8 mouse cellular contexts compared by ENCODE assay signal in the genomic region with DNA sequence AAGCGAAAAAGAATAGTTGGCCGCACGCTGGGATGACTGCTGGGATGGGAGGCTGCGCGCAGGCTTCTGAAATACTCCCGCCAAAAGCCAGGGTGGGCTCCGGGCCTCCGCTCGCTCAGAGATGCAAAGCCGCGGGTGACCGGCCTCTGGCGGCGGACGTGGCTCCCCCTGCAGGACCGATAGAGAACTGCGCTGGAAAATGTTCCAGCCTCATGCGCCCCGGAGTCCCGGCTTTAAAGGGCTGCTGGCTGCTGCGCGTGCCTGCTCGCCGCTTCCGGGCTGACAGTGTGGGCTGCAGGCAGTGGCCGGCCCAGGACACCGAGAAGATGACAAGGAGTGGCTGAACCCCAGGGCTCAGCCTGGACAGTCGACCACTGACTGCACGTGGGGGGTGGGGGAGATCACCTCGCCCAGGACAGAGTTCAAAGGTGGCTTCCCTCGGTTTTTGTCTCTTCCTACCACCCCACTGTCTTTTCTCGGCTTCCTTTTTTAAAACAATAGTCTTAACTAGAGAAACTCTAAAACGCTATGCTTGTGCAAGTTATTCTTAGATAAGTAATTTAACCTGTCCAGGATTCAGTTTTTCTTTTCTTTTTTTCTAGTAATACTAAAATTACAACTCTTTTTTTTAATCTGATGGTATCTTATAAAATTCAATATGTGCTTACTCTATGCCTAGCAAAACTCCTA. TPM values are rescaled to one million over a fixed set of nuclear protein-coding genes. Genes with fewer than 3 reads are reported as not detected.
DNase-seq lines count a peak whose midpoint lies in the region; ATAC-seq lines count a peak whose summit lies in the region.

No protein-coding gene starts in this region.

- WGBS in hindbrain, embryonic 13.5 days = under 1% methylated on average over 33 of the region's 33 CpGs

- H3K4me2 ChIP-seq in hindbrain, embryonic 13.5 days = peak overlapping the region; percentile 73

- DNase-seq in R1 (ENCODE audit: low read depth, low spot score) = peak; percentile 80
- DNase-seq in cerebellum, postnatal 14 days = peak; percentile 92 to 93
- peak; percentile 67 to 85 for DNase-seq in frontal cortex, postnatal 14 days (ENCODE audit: low spot score in 2 of 2)
- DNase-seq in layer of hippocampus, postnatal 25 days (ENCODE audit: extremely low spot score in 1 of 2, low spot score in 1 of 2) = peak; percentile 83 to 84
- DNase-seq in lung, postnatal 14 days = peak; percentile 87
- DNase-seq in ovary, postnatal 36 days (ENCODE audit: low spot score) = peak; percentile 85
- DNase-seq in thymus, postnatal 14 days = peak; percentile 88

- peaks cover 24% of the 10 kb centered on the region for H3K4me1 ChIP-seq in hindbrain, embryonic 13.5 days (replicated peaks)

- peak overlapping the region; percentile 73 for H3K9ac ChIP-seq in hindbrain, embryonic 13.5 days

- no peak overlapping the region for H3K27ac ChIP-seq in hindbrain, embryonic 13.5 days

- no peaks in the 10 kb centered on the region for H3K9me3 ChIP-seq in hindbrain, embryonic 13.5 days

- ATAC-seq in hindbrain, embryonic 13.5 days (ENCODE audit: low FRiP score) = peak; percentile 65

- peak overlapping the region; percentile 42 for H3K4me3 ChIP-seq in hindbrain, embryonic 13.5 days

- H3K36me3 ChIP-seq in hindbrain, embryonic 13.5 days = no peaks in the 10 kb centered on the region

- peaks cover 46% of the 10 kb centered on the region for H3K27me3 ChIP-seq in hindbrain, embryonic 13.5 days

RNA-seq across cellular contexts. Expression of a gene that starts 46.5 kb away (rescaled TPM):
- polyA plus RNA-seq in hindbrain, embryonic 13.5 days (2015; fragmentation: Nextera tagmentation; extraction: Ambion mirVana) = 6.9 and 8.1 TPM in 2 replicates
- total RNA-seq in layer of hippocampus, postnatal 25 days (2021) = 1 to 10 TPM; 3.0 to 3.2 TPM

RNA-seq across cellular contexts. Expression of a gene that starts 56.4 kb away (rescaled TPM):
- 34.2 and 36.0 TPM in 2 replicates for polyA plus RNA-seq in hindbrain, embryonic 13.5 days (2015; fragmentation: Nextera tagmentation; extraction: Ambion mirVana)
- 10 to 100 TPM; 49.7 to 57.8 TPM for total RNA-seq in layer of hippocampus, postnatal 25 days (2021)
